Mouse (Mus musculus): Measurements from ENCODE around the gene Rgs7. TPM values are rescaled to one million over a fixed set of nuclear protein-coding genes. Genes with fewer than 3 reads are reported as not detected.

Rgs7 gene
- total RNA-seq, 2 experiments from 2014 or later, result 10.5 to 12.1 TPM

DNA sequence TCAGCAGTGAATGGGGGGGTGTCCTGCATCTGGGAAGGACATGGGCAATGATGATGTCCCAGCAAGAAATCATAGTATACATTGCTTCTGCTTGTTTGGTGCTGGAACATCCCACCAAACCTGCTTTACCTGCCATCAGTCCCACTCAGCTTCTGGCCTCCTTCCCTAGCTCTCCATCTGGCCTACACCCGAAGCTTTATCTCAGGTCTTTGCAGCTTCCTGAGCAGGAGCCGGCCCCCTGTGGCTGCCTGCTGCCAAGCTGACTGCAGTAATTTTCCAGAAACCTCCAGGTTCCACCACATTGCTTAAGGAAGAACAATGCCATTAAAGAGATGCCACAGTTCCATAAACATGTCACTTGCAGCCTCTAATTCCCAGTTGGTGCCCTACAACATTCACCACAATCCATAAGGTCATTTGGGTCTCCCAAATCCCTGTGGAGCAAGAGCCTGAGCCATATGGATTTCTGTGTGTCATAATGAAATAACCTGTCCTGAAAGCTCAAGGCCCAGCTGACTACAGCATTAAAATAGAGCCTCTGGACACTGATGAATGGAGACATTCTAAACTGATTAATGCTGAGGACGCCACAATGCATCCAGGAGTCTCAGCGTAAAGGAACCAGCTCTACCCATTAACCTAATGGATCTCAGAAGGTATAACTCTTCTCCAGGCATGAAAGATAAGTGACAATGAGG lies 60.8 kb downstream of the Rgs7 start:
- DNase-seq, result no peak

DNA sequence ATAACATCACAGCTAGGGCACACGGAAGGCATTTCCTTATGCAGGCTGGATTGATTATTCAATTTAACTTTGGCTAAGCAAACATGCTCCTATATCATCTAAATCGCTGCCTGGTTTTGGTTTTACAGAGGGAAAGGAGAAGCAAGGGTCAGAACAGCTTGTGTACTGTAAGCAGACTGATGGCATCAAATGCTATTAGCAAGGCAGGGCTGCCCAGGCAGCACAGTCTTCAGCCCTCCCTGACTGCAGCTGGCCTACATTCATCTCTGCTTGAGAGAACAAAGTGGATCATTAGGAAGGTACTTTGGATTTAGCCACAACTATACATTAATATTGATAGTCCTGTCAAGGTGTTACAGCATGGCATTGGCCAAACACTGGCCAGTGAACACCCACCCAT lies 65.2 kb downstream of the Rgs7 start:
- DNase-seq, result no peak

DNA sequence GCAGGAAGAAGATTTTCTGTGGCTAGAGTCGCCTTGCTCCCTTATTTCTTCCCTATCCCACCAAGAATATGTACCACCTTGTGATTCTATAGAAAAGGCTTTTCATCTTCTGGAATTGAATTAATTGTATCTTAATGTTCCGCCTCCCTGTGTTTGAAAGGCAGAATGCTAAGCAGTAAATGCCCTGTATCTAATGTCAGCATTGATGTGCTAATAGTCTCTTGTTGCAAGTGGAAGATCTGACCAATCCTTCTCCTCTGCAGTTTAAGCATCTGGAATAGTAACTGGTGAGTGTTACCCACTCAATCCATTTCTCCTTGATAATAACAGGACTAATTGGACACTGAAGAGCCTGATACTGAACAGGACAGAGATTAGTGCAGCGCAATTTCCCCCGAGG lies 65.9 kb downstream of the Rgs7 start:
- DNase-seq, result no peak

DNA sequence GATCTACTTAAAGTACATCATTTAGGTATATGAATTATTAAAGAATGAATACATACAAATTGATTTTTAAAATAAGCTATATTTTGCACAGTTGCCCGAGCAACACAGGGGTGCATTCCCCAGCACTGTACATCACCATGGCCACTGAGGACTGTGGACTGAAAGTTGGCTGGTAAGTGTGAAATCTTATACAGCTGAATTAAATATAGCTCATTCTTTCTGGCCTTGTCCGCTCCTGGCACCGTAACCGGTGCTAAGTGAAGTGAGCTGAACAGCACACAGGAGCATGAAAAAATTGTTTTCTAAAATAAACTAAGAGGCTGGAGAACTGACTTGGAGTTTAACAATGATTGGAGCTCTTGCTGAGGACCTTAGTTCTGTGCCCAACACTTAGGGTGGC lies 71.4 kb downstream of the Rgs7 start:
- DNase-seq, result no peak

DNA sequence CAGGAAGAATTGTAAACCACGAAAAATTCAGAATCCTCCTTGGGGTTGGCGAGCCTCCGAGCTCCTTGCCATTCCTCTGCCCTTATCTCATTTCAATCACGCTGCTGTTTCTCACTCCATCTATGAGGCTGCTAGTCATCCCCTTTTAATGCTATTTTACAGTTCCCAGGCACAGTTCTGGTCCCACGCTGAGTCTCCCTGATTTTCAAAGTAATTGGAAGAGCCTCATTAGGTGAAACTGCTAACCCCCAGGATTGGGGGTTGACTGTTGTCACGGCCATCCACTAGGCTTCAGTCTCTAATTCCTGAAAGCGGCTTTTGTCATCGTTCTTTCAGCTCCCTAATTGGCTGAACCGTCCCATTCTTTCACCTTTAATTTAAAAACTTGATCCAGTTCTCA lies 76.6 kb downstream of the Rgs7 start:
- no peak for DNase-seq

DNA sequence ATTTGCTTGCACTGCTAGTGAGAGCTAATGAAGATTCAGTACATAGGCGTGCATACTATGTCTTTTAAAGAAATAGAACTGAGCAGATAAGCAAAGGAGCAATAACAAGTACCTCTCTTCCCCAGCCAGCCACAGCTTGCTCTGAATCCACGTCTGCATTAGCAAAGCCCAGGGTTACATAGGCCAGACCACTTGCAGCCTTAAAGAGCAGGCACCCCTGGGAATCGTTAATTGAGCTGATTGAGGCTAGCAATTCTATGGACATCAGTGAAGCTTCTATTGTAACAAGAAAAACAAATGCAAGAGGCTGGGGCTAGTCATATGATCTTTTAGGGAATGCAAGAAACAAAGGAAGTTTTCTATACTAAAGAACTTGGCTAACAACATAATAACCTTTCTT lies 81.9 kb downstream of the Rgs7 start:
- no peak for DNase-seq

DNA sequence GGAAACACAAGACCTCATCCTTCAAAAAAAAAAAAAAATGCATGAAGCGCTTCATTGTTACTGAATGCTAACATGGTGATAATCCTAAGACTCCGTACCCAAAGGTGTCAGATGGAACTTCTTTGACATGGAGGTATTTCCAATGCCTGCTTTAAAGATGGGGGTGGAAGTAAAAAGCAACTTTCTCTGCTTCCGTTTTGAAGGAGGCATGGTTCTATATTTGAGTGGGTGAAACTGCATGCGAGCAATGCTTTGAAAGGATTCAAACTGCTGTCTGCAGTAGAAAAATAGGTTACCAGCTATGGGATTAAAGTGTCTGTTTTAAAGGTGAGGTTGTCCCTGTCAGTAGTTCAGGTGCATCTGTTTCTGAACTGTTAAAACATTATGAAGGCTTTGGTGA lies 100.4 kb downstream of the Rgs7 start:
- no peak for DNase-seq

DNA sequence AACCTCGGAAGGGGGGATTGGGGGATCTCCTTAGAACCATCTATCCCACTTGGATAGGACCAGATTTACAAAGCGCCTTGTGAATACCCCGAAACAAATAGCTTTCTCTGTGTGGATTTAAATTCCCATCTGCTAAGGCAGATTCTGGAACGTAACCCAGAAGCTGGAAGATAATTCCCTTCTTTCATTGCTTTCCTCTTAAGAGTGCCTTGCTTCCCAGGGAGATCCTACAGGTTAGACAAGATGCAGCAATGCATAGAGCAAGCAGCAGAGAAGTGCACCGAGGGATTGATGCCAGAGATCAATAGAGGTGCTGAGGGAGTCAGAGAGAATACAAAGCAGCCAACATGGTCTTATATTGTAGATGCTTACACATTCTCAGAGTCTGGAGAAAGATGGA lies 103.0 kb downstream of the Rgs7 start:
- DNase-seq, result no peak

DNA sequence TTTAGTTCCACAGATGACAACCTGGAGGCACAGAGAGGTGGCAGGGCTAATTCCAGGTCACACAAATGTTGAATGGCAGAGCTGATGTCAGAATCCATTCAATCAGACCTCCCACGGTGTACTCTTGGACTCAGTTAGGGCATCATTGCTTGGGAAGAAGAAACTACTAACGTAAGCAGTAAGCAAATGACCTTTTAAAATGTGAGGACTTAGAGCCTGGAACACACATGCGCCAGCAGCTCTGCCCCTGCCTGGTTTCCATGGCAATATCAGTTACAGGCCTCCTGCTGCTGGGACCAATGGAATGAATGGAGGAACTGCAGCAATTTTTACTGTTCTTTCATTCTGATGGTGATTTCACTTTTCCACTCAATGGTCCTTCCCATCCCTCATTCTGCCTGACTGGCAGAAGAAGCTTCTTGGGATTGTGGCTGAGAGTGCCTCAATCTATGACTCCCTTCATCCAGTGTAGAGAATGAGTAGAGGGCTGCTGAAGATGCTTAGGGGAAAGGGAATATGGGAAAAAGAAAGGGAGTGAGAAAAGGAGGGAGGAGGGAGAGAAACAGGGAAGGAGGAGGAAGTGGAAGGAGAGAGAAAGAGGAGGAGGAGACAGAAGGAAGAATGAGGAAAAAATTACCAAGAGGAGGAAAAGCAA lies 106.6 kb downstream of the Rgs7 start:
- no peak for DNase-seq

DNA sequence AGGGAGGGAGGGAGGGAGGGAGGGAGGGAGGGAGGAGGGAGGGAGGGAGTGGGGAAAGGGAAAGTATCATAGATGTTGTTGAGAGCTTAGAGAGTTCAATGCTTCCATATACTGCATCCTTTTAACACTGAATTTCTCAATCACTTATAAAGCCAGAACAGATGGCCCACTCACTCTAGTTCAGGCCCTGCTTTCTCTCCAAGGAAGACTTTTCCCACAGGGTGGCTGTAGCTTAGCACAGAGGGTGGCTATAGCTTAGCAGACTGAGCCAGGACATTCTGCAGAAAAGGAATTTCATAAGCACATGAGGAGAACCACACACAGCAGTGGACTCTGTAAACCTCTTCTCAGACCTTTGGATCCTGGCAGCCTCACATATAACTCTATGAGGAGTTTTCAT lies 119.7 kb downstream of the Rgs7 start:
- DNase-seq, result no peak

DNA sequence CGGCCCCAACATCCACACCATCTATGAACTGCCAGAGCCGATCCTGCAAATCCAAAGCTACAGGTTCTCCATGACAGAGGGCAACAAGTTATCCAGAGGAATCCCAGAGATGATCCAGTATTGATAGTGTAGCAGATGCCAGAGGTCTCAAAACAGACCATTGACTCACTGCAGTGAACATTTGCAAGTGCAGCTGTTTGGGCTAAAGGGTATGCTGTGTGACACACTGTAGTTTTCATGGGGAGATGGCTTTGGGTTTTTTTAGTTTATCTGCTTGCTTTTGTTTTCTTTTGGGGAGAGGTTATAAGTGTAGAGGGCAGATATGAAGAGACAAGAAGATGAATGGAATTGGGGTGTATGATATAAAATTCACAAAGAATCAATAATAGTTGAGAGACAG lies 124.2 kb downstream of the Rgs7 start:
- DNase-seq, result no peak

DNA sequence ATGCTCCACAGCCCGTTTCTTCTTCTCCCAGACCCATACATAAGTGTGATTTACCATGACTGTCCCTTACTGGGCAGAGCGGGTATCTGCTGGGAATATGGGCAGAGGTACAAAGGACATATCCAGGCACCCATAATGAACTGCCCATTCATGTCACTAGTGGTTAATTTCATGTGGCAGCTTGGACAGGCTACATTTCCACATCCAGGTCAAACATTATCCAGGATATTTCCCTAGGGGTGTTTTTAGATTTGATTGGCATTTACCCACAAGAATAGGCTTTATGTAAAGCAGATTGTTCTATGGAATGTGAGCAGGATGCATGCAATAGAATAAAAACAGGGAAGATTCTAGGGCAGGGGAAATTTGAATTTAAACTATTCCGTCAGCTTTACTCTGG lies 128.7 kb downstream of the Rgs7 start:
- DNase-seq, result no peak

DNA sequence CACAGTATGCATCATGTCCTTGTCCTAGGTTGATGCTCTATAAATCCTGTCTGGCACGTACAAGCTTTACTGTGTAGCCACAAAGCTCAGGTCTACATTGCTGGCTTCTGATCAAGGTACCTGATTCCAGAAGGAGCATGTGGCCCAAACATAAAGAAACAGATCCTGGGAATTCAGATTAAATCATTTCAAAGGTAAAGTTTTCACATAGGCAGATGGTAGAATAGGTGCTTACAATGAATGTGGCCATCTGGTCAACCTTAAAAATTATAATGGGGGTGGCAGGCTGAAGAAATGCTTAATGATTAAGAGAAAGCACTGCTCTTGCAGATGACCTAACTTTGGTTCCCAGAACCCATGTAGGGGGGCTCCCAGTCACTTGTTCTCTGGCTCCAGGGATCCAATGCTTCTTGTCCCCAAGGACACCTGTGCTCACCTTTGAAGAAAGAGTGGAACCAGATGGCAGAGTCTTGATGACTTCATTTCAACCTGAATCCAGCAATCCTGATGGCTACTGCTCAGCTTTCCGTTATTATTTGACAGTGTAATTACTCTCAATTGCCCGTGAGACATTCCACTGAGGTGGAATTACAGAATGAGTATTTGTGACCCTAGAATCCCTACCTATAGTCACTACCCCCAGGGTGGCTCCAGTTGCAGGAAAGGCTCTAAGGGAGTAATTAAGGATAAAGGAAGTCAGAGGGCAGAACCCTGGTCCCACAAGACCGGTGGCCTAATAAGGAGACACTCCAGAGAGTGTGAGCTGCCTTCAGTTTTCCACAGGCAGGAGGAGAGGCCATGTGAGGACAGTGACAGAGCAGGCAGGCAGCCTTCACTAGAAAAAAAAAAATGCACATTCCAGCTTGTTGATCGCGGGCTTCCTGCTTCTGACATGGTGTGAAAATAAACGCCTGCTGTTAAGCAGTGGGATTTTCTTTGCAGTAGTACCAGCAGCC lies 132.6 kb downstream of the Rgs7 start:
- peak in 1 of 2 experiments; percentile 22 for DNase-seq

DNA sequence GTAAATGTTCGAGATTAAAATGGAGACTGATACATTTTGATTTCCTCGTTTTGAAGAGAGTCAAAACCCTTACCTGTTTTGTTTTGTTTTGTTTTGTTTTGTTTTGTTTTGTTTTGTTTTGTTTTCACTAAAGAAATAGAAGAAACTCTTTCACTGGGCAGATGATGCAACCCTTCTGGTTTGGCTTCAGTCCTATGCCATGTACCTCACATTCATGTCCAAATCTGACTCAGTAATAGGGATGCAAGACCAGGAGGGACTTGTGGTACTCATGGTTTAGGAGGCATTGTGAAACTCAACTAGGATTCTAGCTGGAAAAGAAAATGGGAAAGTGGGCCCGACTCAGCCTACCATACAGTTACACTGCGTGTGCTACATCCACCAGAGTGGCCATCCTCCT lies 139.4 kb downstream of the Rgs7 start:
- peak in 1 of 2 experiments; percentile 5 for DNase-seq

DNA sequence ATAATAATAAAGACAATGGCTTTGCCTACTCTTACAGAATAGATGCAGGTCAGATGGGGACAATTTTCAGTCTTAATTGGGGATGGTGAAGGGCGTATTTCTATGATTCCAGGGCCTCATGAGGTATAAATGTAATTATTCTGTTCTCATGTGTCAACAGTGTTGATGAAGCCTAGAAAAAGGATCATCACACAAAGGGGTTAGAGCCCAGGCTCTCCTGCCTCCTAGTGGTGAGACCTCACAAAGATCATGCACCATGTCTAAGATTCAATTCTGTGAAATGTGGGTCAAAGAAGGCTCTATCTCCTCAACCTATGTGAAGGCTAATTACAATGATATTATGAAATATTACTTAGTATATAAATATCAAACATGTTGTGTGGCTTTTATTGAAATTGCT lies 146.1 kb downstream of the Rgs7 start:
- DNase-seq, result no peak

DNA sequence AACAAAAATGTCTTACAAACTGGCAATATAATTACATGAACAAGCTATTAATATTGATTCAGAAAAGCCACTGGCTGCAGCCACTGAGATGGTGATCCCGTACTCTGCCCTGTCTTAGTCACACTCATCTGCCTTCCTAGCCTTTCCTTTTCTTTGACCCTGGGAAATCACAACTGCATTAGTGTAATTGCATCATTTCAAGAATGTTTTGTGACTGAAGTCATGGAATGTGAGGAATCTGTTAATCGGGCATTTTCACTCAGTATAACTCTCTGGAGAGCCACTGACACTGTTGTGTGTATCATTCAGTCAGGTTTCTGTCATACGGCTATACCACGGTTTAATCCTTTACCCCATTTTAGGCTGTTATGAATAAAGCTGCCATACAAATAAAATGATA lies 156.1 kb downstream of the Rgs7 start:
- DNase-seq, result no peak

DNA sequence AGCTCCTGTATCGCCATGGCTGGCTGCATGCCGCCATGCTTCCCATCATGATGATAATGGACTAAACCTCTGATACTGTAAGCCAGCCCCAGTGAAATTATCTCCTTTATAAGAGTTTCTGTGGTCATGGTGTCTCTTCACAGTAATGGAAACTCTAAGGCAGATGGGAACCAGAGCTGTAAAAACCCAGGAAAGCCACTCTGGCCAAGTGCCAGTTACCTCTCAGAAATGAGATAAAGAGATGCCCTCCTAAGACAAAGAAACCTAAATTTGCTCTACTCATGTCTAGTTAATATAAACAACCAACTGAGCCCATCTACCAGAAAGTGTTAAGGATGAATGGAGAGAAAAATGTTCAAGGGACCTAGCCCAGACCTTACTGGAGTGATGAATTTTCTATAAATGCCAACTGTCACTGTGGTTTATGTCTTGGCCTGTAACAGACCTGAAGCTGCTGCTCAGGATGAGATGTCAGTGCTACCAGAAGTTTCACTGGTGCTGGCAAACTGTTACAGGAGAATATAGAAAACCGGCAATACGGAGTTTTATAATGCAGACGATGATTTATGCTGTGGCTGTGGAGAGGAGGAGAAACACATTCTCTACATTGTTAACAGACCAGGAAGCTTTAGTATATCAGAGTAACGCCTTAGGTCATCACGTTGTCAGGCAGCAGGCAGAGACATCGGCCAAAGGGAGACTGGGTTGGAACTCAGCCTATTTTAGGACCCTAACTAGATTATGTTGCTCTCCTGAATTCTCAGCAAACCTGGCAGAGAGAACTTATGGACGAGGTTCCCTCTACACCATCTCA lies 159.1 kb downstream of the Rgs7 start:
- DNase-seq, result no peak

DNA sequence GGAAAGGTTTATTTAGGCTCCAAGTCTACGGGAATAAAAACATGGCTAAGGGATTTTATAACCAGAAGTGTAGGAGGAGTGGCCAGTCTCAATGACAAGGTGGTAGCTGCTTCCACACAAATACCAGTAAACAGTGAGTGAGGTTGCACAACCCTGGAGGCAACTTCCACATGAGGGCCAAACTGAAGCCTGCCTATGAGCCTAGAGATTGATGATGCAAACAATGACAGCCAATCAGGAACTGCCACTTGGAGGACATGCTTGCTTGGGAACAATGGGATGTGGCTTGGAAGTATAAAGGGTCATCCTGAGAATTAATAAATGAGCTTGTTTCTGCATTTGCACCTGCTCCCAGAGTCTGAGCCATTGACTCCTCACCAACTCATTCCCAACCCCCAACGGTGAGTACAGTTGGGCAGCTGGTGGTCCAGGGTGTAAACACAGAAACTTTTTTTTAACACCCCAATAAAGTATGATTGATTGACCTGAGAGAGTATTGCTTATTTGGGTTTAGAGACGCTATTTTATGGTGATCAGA lies 162.3 kb downstream of the Rgs7 start:
- no peak for DNase-seq

DNA sequence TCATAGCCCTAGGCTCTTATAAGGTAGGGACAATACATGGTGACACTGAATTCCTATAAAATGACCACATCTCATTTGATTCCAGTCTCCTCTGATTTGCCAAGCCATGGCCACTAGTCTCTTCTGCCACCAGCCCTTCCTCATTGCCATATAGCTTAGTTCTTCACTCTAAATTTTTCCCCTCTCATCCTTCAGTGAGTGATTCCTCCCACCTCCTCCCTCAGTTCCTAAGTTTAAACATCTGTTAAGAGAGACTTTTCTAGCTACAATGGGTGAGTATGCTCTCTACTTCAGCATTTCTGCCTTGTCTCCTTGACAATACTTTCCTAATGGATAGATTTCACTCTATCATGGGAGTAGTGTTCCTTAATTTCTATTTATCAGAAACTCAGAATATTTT lies 169.5 kb downstream of the Rgs7 start:
- no peak for DNase-seq

DNA sequence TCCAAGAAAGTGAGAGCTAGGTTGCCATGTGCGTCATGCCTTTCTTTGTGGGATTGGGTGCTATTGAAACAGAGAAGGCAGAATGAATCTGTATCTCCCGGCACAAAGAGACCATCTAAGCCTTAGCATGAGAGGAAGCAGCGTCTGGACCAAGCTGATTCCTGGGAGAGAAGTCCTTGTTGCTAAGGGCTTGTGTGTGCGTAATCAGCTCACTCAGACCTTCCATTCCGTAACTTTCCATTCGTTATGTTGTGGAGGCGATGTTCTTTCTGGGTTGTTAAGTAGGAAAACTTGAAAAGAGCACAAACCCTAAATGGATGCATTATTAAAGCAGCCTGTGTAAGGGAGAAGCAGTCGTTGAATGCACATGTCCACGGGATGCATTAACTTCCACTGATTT lies 173.1 kb downstream of the Rgs7 start:
- no peak for DNase-seq

DNA sequence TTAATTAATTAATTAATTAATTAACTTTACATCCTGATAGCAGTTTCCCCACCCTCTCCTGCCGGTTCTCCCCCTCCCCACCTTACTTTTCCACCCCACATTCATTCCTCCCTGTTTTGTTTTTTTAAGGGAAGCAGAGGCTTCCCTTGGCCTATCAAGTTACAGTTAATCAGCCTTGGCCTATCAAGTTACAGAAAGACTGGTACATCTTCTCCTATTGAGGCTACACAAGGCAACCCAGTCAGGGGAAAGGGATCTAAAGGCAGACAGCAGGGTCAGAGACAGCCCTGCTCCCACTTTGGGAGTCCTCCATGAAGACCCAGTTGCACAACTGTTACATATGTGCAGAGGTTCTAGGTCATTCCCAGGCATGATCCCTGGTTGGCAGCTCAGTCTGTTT lies 175.0 kb downstream of the Rgs7 start:
- DNase-seq, result no peak

DNA sequence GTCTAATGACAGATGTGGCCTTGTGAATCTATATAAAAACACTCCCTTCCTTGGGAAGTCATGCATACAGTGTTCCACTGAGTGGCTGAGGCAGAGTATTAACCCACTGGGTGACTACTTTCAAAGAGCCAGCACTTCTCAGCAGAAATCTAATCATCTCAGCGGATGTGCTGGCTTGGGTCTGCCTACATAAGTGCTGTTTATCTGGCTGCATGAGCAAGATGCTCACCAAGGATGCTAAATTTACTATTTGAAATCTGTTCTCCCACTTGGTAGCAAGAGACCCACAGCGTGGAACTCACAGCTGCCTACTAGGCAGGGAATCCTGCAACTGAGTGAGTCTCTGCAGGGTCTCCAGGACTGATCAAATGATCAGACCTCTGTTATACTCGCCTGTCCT lies 184.7 kb downstream of the Rgs7 start:
- DNase-seq, result no peak

All from adrenal gland, postnatal 36 days (tissue).